Mouse (Mus musculus) C2C12 (cell line): ENCODE results near the gene Psenen. TPM values are rescaled to one million over a fixed set of nuclear protein-coding genes. Genes with fewer than 3 reads are reported as not detected.

Experiments
- H3K27me3 ChIP-seq: one replicate; pipeline ENCODE4 v1.6.1; 2011; ENCODE audit not compliant: control insufficient read depth, insufficient read depth, insufficient read length
- H3K36me3 ChIP-seq: one replicate; pipeline ENCODE4 v1.6.1; 2011; ENCODE audit not compliant: control insufficient read depth, insufficient read depth
- H3K4me3 ChIP-seq: one replicate; pipeline ENCODE4 v1.5.1; 2011; ENCODE audit warnings: mild to moderate bottlenecking, control low read depth; ENCODE audit not compliant: poor library complexity, insufficient read depth, severe bottlenecking
- H3K79me2 ChIP-seq: one replicate; pipeline ENCODE4 v1.6.1; 2011; ENCODE audit not compliant: control insufficient read depth, insufficient read depth
- H3K79me3 ChIP-seq: one replicate; pipeline ENCODE4 v1.6.1; 2011; ENCODE audit warnings: low read depth, control low read depth
- H3ac ChIP-seq: one replicate; pipeline ENCODE3; 2011; ENCODE audit warnings: low read depth; ENCODE audit not compliant: control insufficient read depth, insufficient read length
- CEBPB ChIP-seq: IDR thresholded peaks from one replicate; pipeline ENCODE4 v1.6.1; 2011; ENCODE audit warnings: low read depth, mild to moderate bottlenecking, control low read depth, moderate library complexity
- CTCF ChIP-seq: IDR thresholded peaks from one replicate; pipeline ENCODE4 v1.5.1; 2011; ENCODE audit not compliant: control insufficient read depth, insufficient read depth, insufficient read length
- FOSL1 ChIP-seq: IDR thresholded peaks from one replicate; pipeline ENCODE4 v1.8.0; 2011; ENCODE audit warnings: mild to moderate bottlenecking, low read length; ENCODE audit not compliant: poor library complexity, insufficient read depth, severe bottlenecking
- MAX ChIP-seq: IDR thresholded peaks from one replicate; pipeline ENCODE4 v1.6.1; 2011; ENCODE audit warnings: mild to moderate bottlenecking, control low read depth
- MYOD1 ChIP-seq: IDR thresholded peaks from one replicate; pipeline ENCODE4 v1.6.1; 2011; ENCODE audit warnings: low read depth; ENCODE audit not compliant: control insufficient read depth, insufficient read length
- MYOG ChIP-seq: IDR thresholded peaks from one replicate; pipeline ENCODE4 v1.6.1; 2011; ENCODE audit not compliant: control insufficient read depth, insufficient read length; ENCODE audit errors: extremely low read depth
- USF1 ChIP-seq: IDR thresholded peaks from one replicate; pipeline ENCODE4 v1.6.1; 2011; ENCODE audit warnings: low read depth, mild to moderate bottlenecking, control low read depth, moderate library complexity
- polyA plus RNA-seq: library from polyadenylated mRNA; unstranded; fragments of >200 nt; fragmentation: generic; extraction: Trizol; gene quantifications from one replicate; pipeline ENCODE4 v1.2.1, GENCODE M21; 2012; ENCODE audit warnings: missing spikeins

The Psenen gene
- polyA plus RNA-seq, 1 experiment, result 173 TPM

GRCm38 (mm10) chr7:30585170-30585569 is 21.7 kb upstream of the Psenen start:
- peaks cover 44% of the 10 kb centered on the region for H3K79me2 ChIP-seq
- peaks cover 20% of the 10 kb centered on the region for H3K79me3 ChIP-seq
- H3K27me3 ChIP-seq, result no peaks in the 10 kb centered on the region
- peaks cover 37% of the 10 kb centered on the region for H3K36me3 ChIP-seq
- H3ac ChIP-seq, result no peak overlapping the region
- TF ChIP-seq MAX (no peak), MYOD1 (no peak), USF1 (no peak), CTCF (no peak), MYOG (no peak), FOSL1 (no peak), CEBPB (no peak)
- H3K4me3 ChIP-seq, result no peak overlapping the region

GRCm38 (mm10) chr7:30584339-30584738 is 20.9 kb upstream of the Psenen start:
- no peak overlapping the region for H3K4me3 ChIP-seq
- peaks cover 44% of the 10 kb centered on the region for H3K79me2 ChIP-seq
- peaks cover 46% of the 10 kb centered on the region for H3K36me3 ChIP-seq
- peaks cover 20% of the 10 kb centered on the region for H3K79me3 ChIP-seq
- no peak overlapping the region for H3ac ChIP-seq
- TF ChIP-seq CTCF (no peak), USF1 (no peak)
- H3K27me3 ChIP-seq, result no peaks in the 10 kb centered on the region

GRCm38 (mm10) chr7:30581547-30581946 is 18.1 kb upstream of the Psenen start:
- Histone ChIP-seq H3K79me2 (peaks cover 25% of the 10 kb centered on the region), H3K4me3 (no peak overlapping the region), H3ac (no peak overlapping the region), H3K79me3 (peaks cover 5% of the 10 kb centered on the region), H3K36me3 (peaks cover 71% of the 10 kb centered on the region), H3K27me3 (no peaks in the 10 kb centered on the region)
- TF ChIP-seq MYOG (no peak), CTCF (no peak), USF1 (no peak), FOSL1 (no peak), CEBPB (no peak), MYOD1 (no peak), MAX (no peak)

GRCm38 (mm10) chr7:30579950-30580349 is 16.5 kb upstream of the Psenen start:
- Histone ChIP-seq H3K79me3 (no peaks in the 10 kb centered on the region), H3K79me2 (peaks cover 9% of the 10 kb centered on the region), H3K27me3 (no peaks in the 10 kb centered on the region), H3K4me3 (no peak overlapping the region), H3K36me3 (peaks cover 69% of the 10 kb centered on the region), H3ac (no peak overlapping the region)
- TF ChIP-seq MYOD1 (no peak), CTCF (no peak), CEBPB (no peak), MYOG (no peak), MAX (no peak)

- no peaks in the 10 kb centered on the region for H3K27me3 ChIP-seq
- H3K4me3 ChIP-seq, result no peak overlapping the region
- no peak overlapping the region for H3ac ChIP-seq
- H3K36me3 ChIP-seq, result peaks cover 58% of the 10 kb centered on the region
- TF ChIP-seq CTCF, result no peak
- no peaks in the 10 kb centered on the region for H3K79me3 ChIP-seq
- H3K79me2 ChIP-seq, result no peaks in the 10 kb centered on the region
These were observed 9.5 kb upstream of the Psenen start for GRCm38 (mm10) chr7:30572969-30573368.

GRCm38 (mm10) chr7:30572389-30572788 is 9.0 kb upstream of the Psenen start:
- H3K79me3 ChIP-seq, result no peaks in the 10 kb centered on the region
- TF ChIP-seq MAX (no peak), CTCF (no peak), CEBPB (no peak), MYOG (no peak), FOSL1 (no peak), MYOD1 (no peak), USF1 (no peak)
- no peaks in the 10 kb centered on the region for H3K79me2 ChIP-seq
- H3K4me3 ChIP-seq, result no peak overlapping the region
- no peak overlapping the region for H3ac ChIP-seq
- peaks cover 52% of the 10 kb centered on the region for H3K36me3 ChIP-seq
- no peaks in the 10 kb centered on the region for H3K27me3 ChIP-seq

- Histone ChIP-seq H3K27me3 (no peaks in the 10 kb centered on the region), H3K79me3 (peaks cover 2% of the 10 kb centered on the region), H3ac (no peak overlapping the region), H3K4me3 (no peak overlapping the region), H3K36me3 (peaks cover 25% of the 10 kb centered on the region), H3K79me2 (peaks cover 13% of the 10 kb centered on the region)
- no peak for TF ChIP-seq USF1
- no peak for TF ChIP-seq FOSL1
- no peak for TF ChIP-seq MAX
- TF ChIP-seq MYOD1, result no peak
- TF ChIP-seq CEBPB, result no peak
- no peak for TF ChIP-seq MYOG
- no peak for TF ChIP-seq CTCF
These were observed 4.1 kb upstream of the Psenen start for GRCm38 (mm10) chr7:30567555-30567954.
